Mouse (Mus musculus): ENCODE measurements around the gene Atxn7l3.
A peak's percentile ranks its signal among the peaks of the same experiment; 100 is the strongest.
"Not testable (repeated sequence)": the region's sequence is repeated elsewhere in the genome, so short reads cannot be mapped to it uniquely, and the experiment has no call there.

The Atxn7l3 gene

DNA sequence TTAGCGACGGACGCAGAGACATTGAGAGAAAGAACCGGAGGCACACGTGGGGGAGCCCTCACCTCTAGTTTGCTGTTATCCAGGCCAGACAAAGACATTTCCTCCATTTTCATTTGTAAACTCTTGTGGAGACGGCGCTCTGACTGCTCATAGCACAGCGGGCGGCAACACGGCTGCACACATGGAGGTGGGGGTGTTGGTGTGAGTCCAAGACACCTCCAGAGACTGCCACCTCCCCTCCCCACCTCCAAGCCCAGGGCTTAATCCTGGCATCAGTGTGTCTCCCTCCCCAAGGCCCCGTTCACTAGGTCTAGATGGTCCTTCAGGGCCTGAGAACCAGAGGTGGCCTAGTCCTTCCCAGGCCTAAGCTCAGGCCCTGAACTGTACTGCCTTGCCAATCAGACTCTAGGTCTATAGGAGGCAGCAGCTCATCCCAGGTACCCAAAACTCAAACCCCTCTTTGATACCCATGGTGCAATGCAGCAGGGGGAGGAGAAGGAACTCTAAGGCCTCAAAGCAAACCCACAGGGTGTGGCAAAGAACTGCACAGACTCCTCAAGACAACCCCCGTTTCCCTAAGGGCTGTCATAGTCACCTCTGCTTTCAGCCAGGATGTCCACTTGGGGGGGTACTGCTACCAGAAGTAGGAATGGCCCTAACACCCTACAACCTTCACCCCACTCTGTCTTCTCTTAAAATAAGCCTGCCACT, 1.4 kb downstream of the Atxn7l3 start:
- peak; percentile 82 for DNase-seq (ENCODE audit: low read depth, low spot score)

DNA sequence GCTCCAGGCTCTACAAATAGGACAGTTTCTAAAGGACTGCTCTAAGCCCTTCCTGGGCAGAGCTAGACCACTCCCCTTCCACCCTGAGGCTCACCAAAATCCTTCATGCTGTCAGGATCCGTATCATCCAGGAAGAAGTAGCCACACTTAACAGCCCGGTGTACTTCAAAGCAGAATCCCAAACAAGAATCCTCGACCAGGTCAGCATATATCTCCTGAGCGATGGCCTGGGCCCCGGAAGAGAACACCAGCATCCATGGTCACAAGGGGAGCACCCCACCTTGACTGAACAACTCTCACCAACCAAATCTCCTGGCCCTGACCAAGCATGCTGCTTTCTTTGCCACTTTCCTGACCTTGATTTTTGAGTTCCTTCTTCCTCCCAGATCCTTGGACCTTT, 2.0 kb downstream of the Atxn7l3 start:
- DNase-seq (ENCODE audit: low read depth, low spot score) = no peak

GRCm38 (mm10) chr11:102293971-102294370, 2.5 kb downstream of the Atxn7l3 start:
- DNase-seq (ENCODE audit: low read depth, low spot score) = no peak

DNA sequence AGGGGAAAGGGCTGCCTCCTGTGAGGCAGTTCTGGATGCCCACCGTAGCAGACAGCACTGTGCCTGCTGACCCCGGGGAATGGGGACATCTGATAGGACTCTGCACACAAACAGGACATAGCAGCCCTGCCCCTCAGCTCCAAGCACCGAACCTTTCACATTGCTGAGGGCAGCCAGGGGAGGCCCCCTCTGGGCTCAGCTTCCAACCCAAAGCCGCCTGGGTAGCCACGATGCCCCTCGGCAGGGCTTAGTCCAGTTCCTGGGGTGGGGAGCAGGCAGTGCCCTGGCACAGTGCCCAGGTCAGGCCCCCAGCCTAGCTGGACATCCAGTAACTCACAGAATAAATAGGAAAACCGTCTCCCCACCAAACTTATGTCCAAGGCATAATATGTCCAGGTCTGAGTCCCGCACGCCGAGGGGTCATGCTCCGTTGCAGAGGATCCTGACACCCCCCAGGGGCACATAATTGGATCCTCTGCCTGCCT, 5.3 kb downstream of the Atxn7l3 start:
- no peak for DNase-seq (ENCODE audit: low read depth, low spot score)

DNA sequence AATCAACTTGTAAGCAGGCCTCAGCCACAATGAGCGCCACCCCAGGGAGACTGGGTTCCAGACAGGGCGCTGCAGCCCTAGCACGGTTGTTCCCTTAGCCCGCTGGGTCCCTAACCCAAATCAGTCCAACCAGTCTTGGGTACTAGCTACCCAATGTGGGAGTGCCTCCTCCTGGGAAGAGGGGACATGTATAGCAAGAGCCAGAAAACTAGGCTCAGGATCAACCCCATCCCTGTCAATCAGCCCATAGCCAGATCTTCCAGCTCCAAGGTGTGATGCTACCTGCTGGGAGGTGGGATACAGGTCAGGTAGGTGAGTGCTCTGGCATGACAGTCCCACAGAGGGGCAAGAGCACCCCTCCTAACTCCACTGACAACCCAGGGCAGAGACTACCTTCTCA, 6.3 kb downstream of the Atxn7l3 start:
- DNase-seq (ENCODE audit: low read depth, low spot score) = no peak

DNA sequence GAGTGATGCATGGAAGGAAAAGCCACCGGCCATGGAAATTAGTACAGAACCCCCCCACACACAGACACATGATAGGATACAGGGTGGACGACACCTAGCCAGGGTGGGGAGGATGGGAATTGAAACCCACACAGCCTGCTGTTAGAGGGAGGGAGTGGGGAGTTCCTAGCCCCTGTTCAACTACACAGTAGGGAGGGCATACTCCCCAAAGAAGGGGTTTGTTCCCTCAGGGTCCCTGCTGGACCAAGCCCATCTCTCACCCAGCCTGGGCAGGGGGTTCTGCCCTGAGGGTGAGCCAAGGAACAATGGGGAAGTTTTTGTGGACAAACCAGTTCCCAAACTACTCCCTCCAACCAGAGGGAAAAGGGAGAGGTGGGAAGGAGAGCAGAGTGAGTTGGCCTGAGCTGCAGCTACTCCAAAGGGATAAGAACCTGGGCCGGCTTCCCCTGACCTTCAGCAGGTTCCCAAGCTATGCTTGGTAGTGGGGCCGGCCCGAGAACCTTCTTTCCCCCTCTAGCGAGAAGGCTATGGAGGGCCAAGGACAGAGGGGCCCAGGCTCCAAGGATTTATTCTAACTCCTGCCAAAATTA, 6.8 kb downstream of the Atxn7l3 start:
- no peak for DNase-seq (ENCODE audit: low read depth, low spot score)

DNA sequence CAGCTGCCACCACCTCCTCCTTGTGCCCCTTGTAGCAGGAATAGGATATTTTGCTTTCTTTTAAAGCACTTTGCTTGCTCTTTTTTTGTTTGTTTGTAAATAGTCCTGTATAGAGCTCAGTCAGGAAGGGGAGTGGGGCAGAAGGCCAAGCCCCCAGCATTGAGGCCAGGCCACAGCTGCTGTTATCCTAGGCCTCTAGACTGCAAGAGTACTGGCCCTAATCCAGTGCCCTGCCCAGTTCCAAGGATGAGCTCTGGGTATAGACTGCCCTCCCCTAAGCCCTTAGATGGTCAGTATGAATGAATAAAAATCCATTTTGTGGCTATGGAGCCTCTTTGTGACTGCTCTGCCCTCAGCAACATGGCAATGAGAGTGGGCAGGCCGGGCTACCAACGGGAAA, 7.5 kb downstream of the Atxn7l3 start:
- DNase-seq (ENCODE audit: low read depth, low spot score) = no peak

- DNase-seq (ENCODE audit: low read depth, low spot score) = no peak
These were observed 8.2 kb downstream of the Atxn7l3 start for GRCm38 (mm10) chr11:102288027-102288804.

GRCm38 (mm10) chr11:102287485-102287884, 8.9 kb downstream of the Atxn7l3 start:
- DNase-seq (ENCODE audit: low read depth, low spot score) = no peak

GRCm38 (mm10) chr11:102285095-102285834, 11.2 kb downstream of the Atxn7l3 start:
- no peak for DNase-seq (ENCODE audit: low read depth, low spot score)

DNA sequence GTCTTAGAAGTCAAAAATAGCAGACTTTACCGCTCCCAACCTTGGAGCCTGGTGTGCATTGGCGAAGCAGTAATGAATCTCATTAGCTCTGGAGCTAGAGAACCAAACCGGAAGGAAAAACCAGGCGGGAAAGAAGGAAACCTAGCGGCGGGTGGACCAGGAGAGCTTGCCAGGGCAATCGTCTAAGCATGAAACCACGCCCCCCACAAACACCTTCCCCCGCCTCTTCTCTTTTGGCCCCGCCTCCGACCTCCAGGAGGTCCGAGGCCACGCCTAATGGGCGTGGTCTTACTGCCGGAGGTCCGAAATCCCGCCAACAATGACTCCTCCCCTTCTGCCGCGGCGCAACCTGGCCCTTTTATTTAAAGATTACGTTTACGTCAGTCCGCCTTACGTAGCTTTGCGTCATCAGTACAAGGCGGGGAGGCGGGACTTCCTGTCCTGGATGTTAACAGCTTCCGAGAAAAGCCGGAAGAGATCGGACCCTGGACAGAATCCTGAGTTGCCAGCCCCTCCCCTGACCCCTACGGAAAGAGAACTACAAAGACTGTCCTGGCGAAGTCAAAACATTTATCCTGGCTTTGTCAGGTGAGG, 11.8 kb downstream of the Atxn7l3 start, which contains the start of gene Tmub2:
Gene Tmub2, plus strand, starts transcription at position 431 of the 594 bp plus-strand sequence.
- peak; percentile 99 for DNase-seq (ENCODE audit: low read depth, low spot score)

- DNase-seq (ENCODE audit: low read depth, low spot score) = no peak
These were observed 12.5 kb downstream of the Atxn7l3 start for GRCm38 (mm10) chr11:102283922-102284321.

GRCm38 (mm10) chr11:102280267-102280666, 16.2 kb downstream of the Atxn7l3 start:
- DNase-seq (ENCODE audit: low read depth, low spot score) = not testable (repeated sequence)

GRCm38 (mm10) chr11:102279595-102279994, 16.8 kb downstream of the Atxn7l3 start:
- DNase-seq (ENCODE audit: low read depth, low spot score) = no peak

DNA sequence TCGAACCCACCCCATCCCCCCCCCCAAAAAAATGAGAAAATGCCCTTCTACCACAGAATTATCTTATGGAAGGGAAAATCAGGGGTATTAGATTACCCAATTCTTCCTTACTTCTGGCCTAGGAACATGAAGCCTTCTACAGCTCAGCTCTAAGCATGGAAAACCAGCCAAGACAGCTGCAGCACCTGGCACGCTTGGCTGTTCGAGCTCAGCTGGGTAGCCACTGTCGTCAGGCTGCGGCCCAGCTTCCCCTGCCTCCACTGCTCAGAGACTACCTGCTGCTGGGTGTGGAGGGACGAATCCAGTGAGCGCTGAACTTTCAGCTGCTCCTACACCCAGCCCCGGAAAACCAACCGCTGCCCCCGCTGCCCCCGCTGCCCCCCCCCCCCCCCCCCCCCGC, 18.7 kb downstream of the Atxn7l3 start:
- no peak for DNase-seq (ENCODE audit: low read depth, low spot score)

DNA sequence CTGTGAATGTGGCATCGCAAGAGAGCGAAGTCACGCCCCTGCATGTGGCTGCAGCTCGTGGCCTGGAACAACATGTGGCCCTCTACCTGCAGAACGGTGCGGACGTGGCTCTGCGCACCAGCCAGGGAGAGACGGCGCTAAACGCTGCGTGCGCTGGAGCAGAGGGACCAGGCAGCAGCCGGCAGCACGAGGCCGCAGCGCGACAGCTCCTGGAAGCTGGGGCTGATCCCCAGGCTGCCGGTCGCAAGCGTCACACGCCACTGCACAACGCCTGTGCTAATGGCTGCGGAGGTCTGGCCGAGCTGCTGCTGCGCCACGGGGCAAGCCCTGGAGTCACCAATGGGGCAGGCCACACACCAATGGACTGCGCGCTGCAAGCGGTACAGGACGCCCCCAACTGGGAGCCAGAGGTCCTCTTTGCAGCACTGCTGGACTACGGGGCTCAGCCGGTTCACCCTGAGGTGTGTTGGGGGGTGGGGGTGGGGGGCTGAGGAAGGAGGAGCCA, 20.0 kb downstream of the Atxn7l3 start:
- DNase-seq (ENCODE audit: low read depth, low spot score) = peak; percentile 70

- no peak for DNase-seq (ENCODE audit: low read depth, low spot score)
These were observed 27.7 kb downstream of the Atxn7l3 start, which contains the start of gene Asb16 for GRCm38 (mm10) chr11:102268520-102269244. Asb16 (plus strand) TSS chr11:102268743.

DNA sequence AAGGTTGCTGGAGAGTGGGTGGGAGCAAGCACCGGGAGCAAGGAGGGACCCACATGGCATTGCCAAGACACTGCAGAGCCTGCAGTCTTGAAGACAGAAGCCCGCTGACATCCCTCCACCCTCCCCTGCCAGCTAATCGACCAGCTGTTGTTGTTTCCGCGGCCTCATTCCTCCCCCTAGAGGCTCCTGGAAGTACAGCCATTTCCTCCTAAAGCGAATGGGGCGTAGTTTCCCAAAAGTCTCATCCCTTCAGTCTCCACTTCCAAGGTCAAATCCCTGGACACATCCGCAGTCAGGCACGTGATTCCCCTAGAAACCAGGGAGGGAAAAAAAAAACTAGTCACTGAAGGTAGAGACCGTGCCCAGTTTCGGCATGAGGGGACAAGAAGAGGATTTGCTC, 29.0 kb downstream of the Atxn7l3 start:
- peak; percentile 92 for DNase-seq (ENCODE audit: low read depth, low spot score)

DNA sequence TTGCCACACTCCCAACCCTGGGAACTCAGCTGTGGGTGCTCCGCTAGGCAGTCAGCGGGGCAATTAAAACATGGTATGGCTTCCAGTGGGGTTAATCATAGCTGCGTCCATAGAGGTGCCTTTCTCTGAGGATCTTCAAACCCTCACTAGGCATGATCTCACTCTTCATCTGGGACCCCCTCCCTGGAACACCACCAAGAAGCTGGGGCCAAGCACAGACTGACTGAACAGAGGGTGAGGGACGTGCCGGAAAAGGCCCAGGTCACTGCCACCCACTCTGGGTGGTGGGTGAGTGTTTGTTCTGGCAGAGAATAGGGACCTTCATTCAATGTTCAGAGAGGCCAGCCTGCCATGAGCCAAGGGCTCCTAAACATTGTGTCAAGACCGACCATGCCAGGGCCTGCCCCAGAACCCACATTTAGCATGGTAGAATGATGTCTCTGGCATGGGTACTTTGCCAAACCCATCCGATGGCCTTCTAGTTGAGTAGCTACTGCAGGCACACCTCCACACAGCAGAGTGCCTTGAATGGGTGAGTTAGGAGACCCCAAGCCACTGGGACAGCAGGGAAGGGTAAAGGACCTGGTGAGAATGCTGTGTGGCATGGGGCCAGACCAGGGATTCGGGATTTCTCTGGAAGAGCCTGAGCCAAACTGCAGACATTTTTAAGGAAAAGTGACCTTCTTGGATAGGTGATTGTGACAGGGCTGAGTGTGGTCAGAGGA, 29.6 kb downstream of the Atxn7l3 start:
- no peak for DNase-seq (ENCODE audit: low read depth, low spot score)

DNA sequence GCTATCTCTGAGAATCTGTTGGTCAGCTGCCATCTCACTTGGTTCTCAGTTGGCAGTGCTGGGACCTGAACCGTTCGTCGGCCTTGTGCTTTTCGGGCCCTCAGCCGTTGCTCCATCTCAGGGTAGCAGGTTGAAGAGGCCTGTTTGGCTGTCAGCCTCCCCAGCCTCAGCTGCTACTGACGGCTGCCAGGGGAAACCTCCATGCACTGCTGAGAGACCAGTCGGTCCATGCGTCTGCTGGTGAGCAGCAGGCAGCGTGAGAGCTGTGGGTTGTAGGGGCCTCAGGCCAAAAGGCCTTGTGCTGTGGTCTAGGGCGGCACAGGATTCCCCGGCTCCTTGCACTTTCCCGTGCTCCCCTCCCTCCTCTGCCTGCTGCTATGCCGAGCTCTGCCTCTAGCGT, 30.6 kb downstream of the Atxn7l3 start:
- peak; percentile 78 for DNase-seq (ENCODE audit: low read depth, low spot score)

Data from brain, adult 2 months (tissue).